Mouse (Mus musculus): ENCODE measurements around the gene Ablim1. TPM values are rescaled to one million over a fixed set of nuclear protein-coding genes. Genes with fewer than 3 reads are reported as not detected.

Gene Ablim1
- total RNA-seq, 2 experiments from 2014 or later = 36.0 to 65.7 TPM

DNA sequence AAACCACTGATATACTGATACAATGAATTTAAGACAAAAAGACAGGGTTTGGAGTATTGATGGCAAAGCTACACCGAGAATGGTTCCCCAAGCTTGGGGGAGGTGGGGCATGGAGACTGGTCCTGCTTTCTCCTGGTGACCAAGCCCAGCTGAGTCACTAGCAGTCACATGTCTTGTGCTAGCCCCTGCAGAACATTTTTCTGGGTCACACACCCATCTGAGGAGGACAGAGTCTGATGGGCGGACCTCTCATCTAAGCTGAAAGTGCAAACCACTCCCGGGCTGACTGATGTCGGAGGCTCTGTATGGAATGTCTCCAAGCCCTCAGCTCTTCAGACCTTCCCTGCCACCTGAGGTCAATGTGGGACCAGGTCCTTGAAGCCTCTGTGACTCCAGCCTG is 184.1 kb downstream of the Ablim1 start:
- peak; percentile 61 for DNase-seq (ENCODE audit: low spot score)

DNA sequence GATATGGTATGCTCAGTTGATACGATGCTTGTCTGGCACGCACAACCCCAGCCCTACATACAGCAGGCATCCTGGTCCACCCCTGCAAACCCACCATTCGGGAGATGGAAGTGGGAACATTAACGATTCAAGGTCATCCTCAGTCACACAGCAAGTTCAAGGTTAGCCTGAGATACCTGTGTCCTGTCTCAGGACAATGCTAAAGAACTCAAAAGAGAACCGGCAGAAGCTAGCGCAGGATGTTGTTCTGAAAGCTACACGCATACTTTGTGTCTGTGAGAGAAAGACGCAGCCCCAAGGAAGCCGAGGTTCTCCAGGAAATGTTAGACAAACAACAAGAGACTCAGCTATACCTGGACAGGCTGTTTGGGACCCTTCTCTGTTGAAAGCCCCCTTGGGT is 185.0 kb downstream of the Ablim1 start:
- no peak for DNase-seq (ENCODE audit: low spot score)

DNA sequence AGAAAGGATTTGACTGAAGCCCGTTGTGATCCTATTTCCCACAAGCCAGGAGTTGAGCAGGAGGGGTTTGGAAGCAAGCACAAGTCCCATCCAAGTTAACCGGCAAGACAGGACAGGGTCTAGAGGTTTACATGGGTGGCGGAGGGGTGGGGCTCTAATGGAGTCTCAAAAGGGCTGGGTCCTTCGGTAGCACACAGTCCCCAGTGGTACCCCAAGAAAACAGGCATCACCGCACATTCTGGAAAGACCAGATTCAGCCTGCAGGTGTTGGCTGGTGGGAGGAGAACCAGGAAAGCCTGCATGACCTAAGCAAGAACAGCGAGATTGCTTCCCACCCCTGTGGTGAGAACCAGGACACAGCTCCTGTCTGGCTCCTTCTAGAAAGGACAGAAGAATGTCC is 186.7 kb downstream of the Ablim1 start:
- no peak for DNase-seq (ENCODE audit: low spot score)

DNA sequence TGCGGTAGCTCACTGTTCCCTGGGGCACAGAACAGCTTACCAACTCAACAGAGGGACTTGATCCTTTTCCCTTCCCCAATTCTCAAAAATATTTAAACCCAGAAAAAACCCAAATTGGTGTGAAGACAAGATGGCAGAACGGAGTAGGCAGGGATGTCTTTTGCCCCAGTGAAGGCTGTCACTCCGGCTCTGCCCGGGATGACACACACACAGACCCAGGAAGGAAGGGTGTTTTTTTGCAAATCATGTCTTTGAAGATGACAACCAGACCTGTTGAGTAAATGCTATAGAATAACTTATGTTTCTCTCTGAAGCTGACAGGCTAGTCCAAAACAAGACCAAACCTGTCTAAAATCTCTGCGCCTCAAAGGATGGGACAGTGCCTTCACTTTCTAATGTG is 187.2 kb downstream of the Ablim1 start:
- no peak for DNase-seq (ENCODE audit: low spot score)

DNA sequence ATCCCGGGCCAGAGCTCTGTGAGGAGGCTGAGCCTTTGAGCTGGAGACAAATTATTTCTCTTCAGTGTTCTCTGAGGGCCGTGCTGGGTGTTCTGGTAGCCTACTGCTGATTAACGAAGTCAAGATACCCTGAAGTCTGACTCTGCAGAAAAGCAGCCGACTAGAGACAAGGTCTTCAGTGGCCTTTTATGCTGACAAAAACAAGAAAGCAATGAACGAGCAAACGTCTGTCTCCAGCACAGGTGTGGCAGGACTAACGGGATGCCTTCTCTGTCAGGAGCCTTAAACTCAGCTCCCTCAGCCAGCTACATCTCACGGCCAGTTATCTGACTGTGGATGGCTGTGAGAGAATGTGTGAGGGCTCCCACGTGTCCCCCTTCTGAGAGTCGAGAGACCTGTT is 187.8 kb downstream of the Ablim1 start:
- DNase-seq (ENCODE audit: low spot score) = no peak

DNA sequence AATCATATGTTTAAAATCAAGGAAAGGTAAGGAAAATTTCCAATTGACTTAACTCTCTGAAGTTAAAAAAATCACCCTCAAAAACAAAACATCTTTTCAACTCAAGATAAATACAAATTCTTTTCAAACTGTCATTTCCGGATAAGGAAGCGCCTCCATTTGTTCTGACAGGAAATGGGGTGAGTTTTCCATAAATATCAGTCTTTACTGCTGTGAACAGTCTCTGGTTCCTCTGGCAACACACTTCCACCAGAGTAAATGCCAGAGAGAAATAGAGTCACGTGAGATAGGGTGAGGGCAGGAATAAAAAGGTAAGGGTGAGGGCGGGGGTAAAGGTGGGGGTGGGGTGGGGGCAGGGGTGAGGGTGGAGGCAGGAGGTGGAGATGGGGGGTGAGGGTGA is 189.8 kb downstream of the Ablim1 start:
- no peak for DNase-seq (ENCODE audit: low spot score)

DNA sequence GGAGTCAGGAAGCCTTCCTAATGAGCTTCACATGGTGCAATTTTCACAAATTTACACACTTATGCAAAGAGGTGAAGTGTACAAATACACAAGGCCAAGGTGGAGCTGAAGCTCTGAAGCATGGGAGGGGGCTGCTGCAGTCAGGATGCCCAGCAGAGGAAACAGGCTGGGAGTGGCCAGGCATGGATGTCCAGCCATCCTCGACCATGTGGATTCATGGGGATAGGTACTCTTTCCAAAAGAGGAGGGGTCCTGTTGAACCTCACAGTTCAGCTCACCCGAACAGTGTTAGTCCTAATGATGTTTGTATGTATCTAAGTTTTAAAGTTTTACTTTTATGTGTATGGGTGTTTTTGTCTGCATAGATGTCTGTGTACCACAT is 190.6 kb downstream of the Ablim1 start:
- DNase-seq (ENCODE audit: low spot score) = no peak

DNA sequence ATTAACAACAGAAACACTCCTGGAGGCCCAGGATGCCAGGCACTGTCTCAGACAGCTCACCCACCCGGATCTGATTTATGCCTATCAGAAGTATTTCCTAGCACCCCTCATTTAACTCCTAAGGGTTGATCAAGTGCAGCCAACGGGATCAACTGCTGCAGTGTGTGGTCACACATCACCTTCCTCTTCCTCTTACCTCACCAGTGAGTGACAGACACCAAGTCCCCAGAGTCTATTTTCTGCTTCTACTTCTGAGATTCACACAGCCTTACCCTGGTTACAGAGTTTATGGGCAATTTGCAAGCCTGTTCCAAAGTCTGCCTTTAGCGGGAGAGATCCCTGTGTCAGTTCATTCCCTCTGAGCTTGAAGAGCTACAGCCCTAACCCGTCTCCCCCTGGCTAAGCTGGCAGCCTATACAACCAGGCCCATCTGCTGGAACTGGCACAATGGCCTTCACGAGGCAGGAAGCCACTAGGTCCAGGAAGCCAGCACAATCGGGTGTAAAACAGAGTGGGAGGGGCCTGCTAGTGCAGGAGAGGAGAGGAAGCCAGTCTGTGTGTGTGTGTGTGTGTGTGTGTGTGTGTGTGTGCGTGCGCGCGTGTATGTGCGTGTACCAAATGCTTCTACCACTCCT is 191.1 kb downstream of the Ablim1 start:
- DNase-seq (ENCODE audit: low spot score) = no peak

DNA sequence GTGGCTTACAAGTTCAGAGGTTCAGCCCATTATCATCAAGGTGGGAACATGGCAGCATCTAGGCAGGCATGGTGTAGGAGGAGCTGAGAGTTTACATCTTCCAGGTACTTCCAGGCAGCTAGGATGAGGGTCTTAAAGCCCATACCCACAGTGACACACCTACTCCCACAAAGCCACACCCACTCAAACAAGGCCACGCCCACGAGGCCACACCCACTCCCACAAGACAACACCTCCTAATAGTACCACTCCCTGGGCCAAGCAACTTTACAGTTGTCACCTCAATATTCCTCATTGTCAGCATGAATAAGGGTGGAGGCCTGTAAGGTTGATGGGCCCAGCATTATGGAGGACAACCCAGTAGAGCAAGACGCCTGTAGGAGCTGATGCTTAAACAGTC is 192.5 kb downstream of the Ablim1 start:
- no peak for DNase-seq (ENCODE audit: low spot score)

DNA sequence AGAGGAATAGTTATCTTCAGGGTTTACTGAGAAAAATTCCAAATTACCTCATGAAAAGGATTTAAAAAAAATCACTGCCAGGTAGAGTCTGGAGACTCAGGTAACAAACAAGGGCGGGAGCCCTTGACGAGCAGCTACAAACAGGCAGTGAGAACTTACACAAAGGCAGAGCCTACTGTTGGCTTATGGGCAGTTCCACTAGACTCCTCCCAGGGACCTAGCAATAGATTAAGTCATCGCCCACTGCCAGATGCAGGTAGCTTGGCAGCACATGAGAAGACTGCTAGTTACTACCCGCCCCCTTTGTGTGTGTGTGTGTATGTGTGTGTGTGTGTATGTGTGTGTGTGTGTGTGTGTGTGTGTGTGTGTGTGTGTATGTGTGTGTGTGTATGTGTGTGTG is 193.7 kb downstream of the Ablim1 start:
- DNase-seq (ENCODE audit: low spot score) = no peak

DNA sequence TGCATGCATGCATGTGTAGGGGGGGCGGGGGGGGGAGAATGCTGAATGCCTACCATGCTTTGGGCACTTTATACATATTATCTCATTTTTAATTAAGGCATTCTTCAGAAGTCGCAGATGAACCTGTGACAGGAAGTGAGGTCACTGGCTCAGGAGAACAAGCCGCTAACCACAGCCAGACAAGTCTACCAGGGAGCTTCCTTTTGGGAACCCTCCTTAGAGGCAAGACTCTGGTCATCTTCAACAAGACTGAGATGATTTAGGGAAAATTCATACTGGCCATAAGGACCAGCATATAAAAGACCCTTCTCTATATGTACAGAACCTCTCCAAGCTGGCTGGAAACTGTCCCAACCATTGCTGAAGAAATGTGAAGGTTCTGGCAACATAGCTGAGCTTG is 195.1 kb downstream of the Ablim1 start:
- no peak for DNase-seq (ENCODE audit: low spot score)

DNA sequence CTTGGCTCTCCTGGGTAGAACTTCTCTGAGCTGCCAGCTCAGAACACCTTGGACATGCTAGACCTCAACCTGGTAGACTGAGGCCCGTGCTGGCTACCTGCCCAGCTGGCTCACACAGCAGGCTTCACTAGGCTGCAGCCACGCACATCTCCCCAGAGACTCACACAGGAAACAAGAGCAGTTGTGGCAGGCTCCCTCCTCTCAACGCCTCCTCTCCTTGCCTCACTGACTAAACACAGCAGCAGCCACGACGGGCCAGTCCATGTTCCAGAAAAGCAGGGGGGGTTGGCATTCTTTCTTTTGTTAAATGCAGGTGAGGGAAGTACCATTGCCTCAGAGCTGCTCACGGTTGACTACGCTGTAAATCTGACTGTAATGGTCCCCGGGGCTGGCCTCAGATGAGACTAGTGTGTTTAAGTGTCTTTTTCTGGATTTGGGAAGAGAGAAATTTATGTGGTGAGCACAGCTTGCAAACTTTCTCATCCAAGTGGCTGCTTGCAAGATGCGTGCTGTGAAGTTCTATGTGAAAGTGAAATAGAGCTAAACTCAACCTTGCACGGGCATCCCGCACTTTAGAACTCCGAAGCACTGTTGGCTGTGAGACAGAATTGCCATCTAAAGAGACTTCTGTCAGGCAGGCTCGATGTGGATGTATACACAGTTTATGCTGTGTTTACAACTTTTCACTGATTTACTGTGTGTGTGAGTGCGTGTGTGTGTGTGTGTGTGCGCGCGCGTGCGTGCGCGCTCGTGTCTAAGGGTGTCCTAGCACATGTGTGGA is 195.7 kb downstream of the Ablim1 start:
- DNase-seq (ENCODE audit: low spot score) = peak; percentile 49

DNA sequence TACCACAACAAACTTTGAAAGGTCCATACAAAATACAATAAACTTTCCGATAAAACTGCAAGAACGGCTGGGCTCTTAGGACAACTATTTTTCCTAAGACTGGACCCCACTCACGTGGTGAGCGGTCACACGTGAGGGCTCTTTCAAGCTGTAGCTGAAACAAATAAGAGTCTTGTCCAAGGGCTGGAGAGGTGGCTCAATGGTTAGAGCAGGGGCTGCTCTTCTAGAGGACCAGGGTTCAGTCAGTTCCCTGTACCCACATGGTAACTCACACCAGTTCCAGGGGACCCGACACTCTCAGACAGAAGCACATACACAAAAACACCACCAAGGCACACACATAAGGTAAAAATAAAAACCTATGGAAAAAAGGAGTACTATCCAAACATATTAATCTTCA is 197.0 kb downstream of the Ablim1 start:
- no peak for DNase-seq (ENCODE audit: low spot score)

DNA sequence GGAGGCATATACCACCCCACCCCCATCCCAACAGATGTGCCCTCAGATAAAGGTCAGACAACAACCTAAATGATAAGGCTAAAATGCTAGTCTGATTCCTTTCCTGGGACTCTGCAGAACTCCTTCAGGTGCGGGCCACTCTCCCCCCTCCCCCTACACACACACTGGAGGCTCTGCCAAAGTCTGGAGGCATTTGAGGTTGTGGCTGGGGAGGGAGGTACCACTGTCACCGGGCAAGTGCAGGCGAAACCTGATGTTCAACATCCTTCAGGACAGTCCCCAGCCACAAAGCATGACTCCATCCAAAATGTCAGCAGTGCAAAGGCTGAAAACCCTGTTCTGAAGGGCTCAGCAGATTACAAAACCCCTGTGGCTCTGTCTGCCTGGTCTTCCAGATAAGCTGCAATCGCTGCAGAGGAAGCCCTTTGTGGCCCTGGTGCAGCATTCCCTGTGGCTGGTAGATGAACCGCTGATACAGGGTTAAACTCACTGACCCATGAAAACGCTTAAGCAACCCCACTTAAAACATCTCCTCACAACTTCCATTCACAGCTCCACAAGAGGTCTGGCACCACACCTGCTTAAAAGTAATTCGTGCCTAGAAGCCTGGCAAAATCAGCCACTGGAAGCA is 197.7 kb downstream of the Ablim1 start:
- no peak for DNase-seq (ENCODE audit: low spot score)

DNA sequence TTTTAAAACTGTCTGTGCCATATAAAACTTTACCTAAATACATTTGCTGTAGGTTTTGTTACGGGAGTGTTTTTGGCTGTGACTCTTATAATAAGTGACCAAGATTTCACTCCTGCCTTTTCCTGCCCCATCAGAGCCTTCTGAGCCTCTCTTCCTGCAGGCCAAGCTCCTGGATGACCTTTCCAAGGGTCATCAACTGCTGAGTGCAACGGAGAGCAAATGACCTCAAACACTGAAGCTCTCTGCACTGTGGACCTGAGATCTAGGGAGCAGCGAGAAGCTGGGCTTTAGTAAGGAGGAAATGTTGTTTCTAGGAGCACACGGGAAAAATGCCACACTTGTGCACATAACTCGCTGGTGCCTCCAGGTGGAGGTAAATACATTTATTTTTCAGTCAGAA is 199.0 kb downstream of the Ablim1 start:
- DNase-seq (ENCODE audit: low spot score) = no peak

DNA sequence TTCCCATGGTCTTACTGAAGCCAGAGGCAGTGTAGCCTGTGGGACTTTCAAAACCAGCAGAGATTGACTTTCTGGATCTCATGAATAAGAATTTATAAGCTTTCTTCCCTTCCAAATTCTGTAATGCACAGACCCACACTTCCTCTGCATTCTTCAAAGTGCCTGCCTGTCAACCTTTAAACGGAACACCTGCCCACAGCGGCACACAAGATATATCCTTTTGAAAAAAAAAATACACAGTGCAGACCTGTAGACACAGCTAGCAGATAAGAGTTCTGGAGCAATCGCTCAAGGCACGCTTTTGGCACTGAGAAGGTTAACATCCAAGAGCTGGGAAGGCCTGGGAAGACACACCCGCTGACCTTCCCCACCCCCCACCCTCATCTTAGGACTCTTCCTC is 199.8 kb downstream of the Ablim1 start:
- no peak for DNase-seq (ENCODE audit: low spot score)

DNA sequence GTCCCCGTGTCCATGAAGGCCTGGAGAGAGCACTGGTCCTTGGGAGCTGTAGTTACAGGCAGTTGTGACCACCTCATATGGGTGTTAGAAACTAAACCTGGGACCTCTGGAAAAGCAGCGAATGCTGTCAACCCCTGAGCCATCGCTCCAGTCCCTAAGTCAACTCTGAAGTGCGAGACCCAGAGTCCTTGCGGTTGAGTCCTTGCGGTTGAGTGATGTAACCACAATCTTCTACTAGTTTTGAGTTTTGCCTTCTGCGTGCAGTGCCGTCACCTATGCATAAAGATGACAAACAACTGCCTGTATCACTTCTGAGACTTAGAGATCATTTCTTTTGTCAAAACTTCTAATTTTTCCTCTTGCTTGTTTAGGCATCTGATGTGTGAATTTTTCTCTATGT is 200.7 kb downstream of the Ablim1 start:
- no peak for DNase-seq (ENCODE audit: low spot score)

DNA sequence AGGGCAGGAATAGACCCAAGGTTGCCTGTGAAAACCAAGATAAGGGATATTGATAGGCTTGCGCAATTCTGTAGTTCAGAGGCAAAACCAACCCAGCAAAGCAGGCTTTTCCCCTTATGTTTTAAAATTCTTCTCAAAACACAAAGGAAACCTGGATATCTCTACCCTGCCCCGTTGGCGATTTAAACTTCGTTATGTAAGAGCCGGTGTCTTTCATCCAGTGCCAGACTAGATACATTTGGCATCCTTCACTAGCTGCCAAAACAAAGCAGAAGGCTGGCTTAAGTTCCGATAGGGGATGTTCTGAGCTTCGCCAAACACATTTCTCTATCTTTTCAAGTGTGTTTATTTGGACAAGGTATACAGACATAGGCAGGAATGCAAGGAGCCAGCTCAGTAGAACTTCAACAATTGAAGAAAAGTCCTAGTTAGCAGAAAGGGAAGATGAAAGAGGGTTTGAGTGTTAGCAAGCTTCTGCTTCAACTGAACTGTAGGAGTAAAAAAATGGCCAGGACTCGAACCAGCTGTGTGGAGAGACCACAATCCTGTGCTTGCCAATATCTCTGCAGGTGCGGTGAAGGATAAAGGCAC is 201.8 kb downstream of the Ablim1 start:
- no peak for DNase-seq (ENCODE audit: low spot score)

DNA sequence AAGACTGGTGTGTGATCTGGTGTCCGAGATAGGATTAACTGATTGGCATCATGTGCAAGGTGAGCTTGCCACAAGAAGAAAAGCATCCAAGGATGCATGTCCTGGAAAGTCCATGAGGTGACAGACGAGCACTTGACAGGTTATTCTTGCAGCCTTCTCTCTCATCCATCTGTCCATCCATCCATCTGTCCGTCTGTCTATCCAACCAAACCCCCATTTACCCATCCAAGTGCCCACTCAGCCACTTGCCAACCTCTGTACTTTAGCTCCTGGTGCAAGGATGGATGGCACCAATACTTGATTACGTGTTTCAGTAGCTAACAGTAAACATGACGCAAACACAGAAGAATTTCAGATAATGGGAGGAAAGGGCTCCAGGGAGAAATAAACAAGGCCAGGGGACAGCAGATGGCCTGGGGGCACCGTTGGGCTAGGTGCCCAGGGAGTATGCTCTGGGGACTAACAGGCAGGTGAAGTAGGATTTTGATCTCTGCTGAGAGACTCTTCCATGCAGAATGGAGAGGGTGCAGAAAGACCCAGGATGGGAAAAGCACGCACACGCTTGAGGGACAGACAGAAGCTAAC is 202.4 kb downstream of the Ablim1 start:
- no peak for DNase-seq (ENCODE audit: low spot score)

DNA sequence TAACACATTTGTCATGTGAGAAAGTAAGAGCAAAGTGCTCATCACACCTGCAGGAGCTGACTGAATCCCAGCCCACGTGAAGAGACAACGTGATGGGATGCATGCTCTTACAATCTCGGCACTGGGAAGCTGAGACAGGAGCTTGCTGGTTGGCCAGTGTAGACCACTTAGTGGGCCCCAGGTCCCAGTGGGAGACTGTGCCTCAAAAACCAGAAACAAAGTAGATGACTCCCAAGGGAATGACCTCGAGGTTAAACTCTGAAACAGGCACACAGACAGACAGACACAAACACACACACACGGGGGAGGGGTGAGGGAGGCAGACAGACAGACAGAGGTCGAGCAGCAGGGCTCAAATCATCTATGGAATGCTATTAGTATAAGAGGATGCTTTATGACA is 203.4 kb downstream of the Ablim1 start:
- DNase-seq (ENCODE audit: low spot score) = no peak

DNA sequence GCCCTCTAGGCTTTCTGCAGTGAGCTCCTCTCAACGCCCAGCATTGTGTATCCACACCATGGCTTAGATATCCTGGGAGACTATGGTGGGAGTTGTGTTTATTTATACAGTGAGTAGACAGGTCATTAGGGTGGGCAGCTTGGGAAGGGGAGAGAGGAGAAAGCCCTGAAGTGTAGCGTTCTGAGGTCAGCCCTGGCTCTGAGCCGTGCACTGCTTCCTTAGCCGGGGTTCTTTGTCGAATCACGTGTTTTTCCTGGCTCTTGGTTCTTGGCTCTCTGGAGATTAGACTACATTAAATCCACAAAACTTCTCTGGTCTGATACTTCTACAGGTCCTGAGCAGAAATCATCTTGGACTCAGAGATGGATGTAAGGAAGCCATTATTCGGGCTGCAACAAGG is 205.1 kb downstream of the Ablim1 start:
- DNase-seq (ENCODE audit: low spot score) = peak; percentile 38

DNA sequence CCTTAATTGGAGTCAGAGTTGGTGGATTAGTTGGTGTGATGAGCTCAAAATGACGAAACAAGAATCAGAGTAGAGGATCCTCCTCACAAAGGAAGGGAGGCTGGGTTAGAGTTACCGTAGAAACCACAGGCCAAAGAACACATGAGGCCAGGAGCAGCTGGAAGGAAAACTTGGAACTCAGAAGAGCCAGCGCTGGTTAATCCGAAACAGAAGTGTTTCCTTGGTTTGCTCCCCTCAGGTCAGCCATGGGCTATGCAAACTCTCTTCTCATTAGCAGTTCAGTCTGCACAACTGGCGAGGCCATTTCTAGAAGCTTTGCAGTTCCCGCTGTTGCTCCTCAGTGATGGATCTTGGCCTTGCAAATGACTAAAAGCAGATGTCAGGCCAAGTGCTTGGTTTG is 208.2 kb downstream of the Ablim1 start:
- peak; percentile 48 for DNase-seq (ENCODE audit: low spot score)
